Mouse (Mus musculus): ENCODE measurements around the gene Grm7. TPM values are rescaled to one million over a fixed set of nuclear protein-coding genes. Genes with fewer than 3 reads are reported as not detected.
A peak's percentile ranks its signal among the peaks of the same experiment; 100 is the strongest.

Gene Grm7
- total RNA-seq, 2 experiments from 2014 or later = 79.5 to 85.8 TPM

DNA sequence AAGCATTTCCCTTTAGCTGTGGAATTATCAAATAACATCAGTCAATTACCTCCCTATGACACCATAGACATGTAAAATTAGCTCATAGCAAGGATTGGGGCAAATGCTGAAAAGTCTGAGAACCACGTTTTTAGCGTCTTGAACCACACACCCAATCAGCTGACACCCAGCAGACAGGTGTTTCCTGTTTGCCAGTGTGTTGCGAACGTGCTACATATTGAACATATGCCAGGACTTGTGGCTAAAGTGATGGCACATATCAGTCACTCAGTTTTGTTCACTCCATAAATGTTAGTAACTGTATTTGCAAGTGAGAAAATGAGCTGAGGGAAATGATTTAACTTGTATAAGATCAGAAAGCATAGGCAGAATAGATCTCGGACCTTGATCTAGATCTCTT, 162.1 kb downstream of the Grm7 start:
- DNase-seq (ENCODE audit: low spot score in 2 of 2) = no peak
- intact Hi-C loops (cut with DNase I) = no loop called here

GRCm38 (mm10) chr6:110812214-110812613, 166.8 kb downstream of the Grm7 start:
- DNase-seq (ENCODE audit: low spot score in 2 of 2) = no peak
- intact Hi-C loops (cut with DNase I) = no loop called here

DNA sequence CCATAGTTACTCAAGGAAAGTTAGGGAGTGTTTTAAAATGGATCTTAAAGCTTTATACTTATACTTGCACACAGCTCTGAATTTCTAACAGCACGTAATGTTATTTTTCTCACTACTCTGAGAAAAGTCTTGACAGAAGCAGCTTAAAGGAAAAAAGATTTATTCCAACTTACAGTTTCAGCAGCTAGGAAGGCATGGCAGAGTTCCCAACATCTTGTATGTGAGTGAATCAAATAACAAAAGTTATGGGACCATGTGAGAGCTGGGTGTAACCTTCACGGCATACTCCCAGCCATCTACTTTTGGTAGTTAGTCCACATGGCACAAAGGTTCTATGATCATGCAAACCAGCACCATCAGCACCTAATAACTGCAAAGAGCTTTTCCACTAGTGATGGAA, 172.9 kb downstream of the Grm7 start:
- peak; percentile 16 to 67 for DNase-seq (ENCODE audit: low spot score in 2 of 2)
- intact Hi-C loops (cut with DNase I) = no loop called here

DNA sequence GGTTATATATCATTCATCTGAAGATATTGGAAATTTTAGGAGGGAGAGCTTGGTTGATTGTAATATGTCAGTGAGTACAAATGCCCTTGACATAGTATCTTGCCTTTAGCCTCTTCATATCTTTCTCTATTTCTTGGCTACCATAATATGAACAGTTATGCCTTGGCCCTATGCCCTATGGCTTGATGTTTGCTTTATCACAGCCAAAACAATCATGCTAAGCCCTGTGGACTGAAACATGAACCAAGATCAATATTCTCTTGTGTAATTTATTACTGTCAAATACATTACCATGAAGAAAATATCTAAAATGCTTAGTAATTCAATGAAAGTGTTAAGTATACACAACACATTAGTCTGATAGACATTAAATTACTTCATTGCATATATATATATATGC, 222.9 kb downstream of the Grm7 start:
- no peak for DNase-seq (ENCODE audit: low spot score in 2 of 2)
- intact Hi-C loops (cut with DNase I) = no loop called here

DNA sequence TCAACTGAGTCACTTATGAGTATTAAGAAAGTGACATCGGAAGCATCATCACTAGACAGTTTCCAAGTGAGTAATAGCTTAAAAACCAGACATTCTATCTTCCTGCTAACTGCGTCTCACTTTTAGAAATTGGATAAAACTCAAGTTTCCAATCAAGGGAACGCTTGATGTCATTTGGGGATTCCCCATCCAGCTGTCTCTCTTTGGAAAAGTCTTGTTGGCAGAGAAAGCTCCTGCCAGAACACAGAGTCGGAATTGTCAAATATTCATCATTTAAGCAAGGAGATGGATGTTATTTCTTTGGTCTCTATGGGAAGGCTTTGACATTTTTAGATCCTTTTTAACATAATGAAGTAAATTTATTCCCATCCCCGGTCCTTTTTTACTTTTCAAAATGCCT, 336.6 kb downstream of the Grm7 start:
- peak in 1 of 2 experiments; percentile 63 for DNase-seq (ENCODE audit: low spot score in 2 of 2)
- intact Hi-C loops (cut with DNase I) = no loop called here

DNA sequence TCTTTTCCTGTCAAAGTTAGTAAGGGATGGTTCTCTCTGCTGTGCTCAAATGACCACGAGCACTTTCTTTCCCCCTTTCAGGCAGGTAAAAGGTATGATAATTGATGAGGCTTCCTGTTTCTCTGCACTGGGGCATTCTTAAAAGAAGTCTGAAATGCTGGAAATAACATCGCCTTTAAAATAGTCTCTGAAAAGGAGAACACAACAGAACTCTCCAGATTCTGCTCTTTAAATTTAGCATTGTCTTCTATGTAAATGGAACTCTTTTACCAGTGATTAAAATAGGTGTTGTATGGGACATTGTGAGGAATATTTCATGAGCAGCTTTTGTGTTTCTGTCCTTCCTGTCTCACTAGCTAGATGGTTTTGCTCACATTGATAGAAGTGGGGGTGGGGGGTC, 393.7 kb downstream of the Grm7 start:
- intact Hi-C loops (cut with DNase I) = no loop called here
- no peak for DNase-seq (ENCODE audit: low spot score in 2 of 2)

- no peak for DNase-seq (ENCODE audit: low spot score in 2 of 2)
- intact Hi-C loops (cut with DNase I) = no loop called here
Observed at GRCm38 (mm10) chr6:111045896-111046295, 400.5 kb downstream of the Grm7 start.

- intact Hi-C loops (cut with DNase I) = no loop called here
- no peak for DNase-seq (ENCODE audit: low spot score in 2 of 2)
Observed at GRCm38 (mm10) chr6:111049247-111049646, 403.9 kb downstream of the Grm7 start.

- peak; percentile 55 to 66 for DNase-seq (ENCODE audit: low spot score in 2 of 2)
- intact Hi-C loops (cut with DNase I) = no loop called here
Observed at GRCm38 (mm10) chr6:111054001-111054975, 408.9 kb downstream of the Grm7 start.

- intact Hi-C loops (cut with DNase I) = no loop called here
Observed at GRCm38 (mm10) chr6:111057798-111058197, 412.4 kb downstream of the Grm7 start.

DNA sequence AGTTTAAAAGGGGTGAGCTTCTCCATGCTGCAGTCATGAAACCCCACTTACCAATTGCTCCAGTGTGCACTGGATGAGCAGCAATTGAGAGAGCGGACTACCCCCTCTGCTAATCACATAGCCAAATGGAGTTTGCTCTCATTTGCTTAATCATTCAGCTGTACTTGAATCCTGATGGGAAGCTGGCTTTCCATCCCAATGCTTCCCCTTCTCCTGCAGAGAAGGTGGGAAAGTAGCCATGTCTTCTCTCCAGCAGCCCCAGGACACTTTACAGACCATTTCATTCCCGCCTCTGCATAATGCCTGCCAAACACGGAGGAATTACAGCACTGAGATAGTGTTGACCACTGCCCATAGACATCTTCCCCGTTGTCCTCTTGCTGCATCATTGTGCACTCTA, 414.6 kb downstream of the Grm7 start:
- intact Hi-C loops (cut with DNase I) = no loop called here
- DNase-seq (ENCODE audit: low spot score in 2 of 2) = no peak

More at GRCm38 (mm10) chr6:111057798-111058197, 412.4 kb downstream of the Grm7 start:
- DNase-seq (ENCODE audit: low spot score in 2 of 2) = no peak

GRCm38 (mm10) chr6:111084569-111084968, 439.2 kb downstream of the Grm7 start:
- intact Hi-C loops (cut with DNase I) = no loop called here
- DNase-seq (ENCODE audit: low spot score in 2 of 2) = peak in 1 of 2 experiments; percentile 61

DNA sequence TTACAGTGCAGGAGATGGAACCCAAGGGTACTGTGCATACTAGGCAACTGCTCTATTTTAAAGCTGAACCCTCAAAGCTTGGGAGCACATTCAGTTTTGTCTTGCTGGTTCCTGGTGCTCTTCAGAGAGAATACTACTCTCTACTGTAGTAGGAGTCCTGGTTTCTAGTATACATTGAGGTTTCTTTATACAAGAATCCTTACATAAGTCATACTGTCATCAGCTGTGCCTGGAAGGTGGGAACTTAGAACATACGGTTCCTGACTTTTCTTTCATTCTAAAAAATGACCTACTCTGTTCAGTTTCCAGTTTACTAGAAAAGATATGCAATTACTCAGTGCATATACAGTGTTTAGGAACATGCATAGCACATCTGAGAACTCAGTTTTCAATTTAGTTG, 449.4 kb downstream of the Grm7 start:
- peak in 1 of 2 experiments; percentile 38 for DNase-seq (ENCODE audit: low spot score in 2 of 2)
- intact Hi-C loops (cut with DNase I) = no loop called here

DNA sequence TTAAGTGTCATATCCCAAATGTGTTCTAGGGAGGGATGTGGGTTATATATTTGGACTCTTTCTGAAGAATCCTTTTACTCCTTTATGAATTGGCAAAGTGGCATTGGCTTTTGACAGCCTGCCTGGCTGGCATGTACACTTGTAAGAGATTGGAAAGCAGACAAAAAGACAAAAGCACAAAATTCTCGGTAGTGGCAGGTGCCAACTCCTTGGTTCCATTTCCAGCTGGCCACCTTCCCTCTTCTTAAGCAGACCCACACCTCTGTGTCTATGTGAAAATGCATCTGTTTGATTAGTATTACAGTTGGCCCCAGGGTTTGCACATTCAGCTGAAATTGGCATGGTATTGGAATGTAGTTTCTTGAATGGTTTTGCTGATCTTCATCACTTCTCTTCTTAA, 460.1 kb downstream of the Grm7 start:
- intact Hi-C loops (cut with DNase I) = no loop called here
- DNase-seq (ENCODE audit: low spot score in 2 of 2) = peak in 1 of 2 experiments; percentile 23

DNA sequence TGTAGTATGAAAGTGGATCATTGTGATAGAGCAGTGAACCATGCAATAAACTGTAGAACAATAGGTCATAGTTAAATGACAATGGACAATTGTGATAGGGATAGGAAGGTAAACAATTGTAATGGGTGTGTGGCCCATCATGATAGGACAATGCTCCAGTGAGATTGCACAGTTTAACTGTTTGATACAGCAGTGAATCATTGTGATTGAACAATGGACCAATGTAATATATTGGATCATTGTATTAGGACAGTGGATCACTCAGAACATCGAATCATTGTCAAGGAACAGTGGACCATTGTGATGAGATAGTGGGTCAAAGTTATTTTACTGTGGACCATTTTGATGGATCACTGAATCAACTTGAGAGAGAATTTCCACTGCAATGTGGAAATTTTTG, 515.7 kb downstream of the Grm7 start:
- no peak for DNase-seq (ENCODE audit: low spot score in 2 of 2)
- intact Hi-C loops (cut with DNase I) = no loop called here

DNA sequence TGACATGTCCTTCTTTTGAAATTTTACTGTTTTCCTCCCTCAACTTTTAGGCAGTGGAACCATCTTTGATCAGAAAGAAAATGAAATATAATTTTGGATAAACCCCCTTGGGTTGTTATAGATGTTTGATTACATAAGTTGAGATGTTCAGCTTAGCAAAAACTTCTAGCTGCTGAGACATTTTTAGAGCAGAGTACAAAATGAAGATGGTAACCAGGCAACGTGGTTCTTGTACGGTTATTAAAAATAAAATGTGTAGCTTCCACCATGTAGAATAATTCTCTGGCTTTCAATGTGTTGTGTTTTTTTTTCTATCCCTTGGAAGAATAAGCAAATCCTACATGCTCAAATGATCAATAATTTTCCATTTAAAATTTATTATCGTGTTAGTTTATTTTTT, 550.0 kb downstream of the Grm7 start:
- DNase-seq (ENCODE audit: low spot score in 2 of 2) = peak in 1 of 2 experiments; percentile 70
- intact Hi-C loops (cut with DNase I) = no loop called here

GRCm38 (mm10) chr6:111221083-111221729, 575.8 kb downstream of the Grm7 start:
- DNase-seq (ENCODE audit: low spot score in 2 of 2) = no peak
- intact Hi-C loops (cut with DNase I) = no loop called here

GRCm38 (mm10) chr6:111255215-111255614, 609.8 kb downstream of the Grm7 start:
- intact Hi-C loops (cut with DNase I) = no loop called here
- DNase-seq (ENCODE audit: low spot score in 2 of 2) = no peak

DNA sequence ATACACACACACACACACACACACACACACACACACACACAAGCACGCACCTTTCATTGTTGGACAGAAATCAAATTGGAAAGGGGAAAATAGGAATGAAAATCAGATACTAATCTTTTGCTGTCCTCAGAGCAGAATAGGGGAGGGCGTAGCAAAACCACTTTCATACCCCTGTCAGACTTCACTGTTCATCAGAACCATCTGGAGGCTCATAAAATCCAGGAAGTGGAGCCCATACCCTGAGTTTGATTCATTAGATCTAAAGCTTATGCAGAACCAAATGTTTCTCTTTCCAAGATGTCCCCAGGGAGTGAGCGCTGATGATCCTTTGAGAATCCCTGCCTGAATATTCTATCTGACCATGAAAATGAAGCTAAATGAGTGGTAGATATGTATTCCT, 611.6 kb downstream of the Grm7 start:
- DNase-seq (ENCODE audit: low spot score in 2 of 2) = no peak
- intact Hi-C loops (cut with DNase I) = no loop called here

GRCm38 (mm10) chr6:111258256-111258655, 612.9 kb downstream of the Grm7 start:
- intact Hi-C loops (cut with DNase I) = no loop called here
- DNase-seq (ENCODE audit: low spot score in 2 of 2) = no peak

GRCm38 (mm10) chr6:111261181-111261580, 615.8 kb downstream of the Grm7 start:
- intact Hi-C loops (cut with DNase I) = no loop called here
- DNase-seq (ENCODE audit: low spot score in 2 of 2) = no peak

Measured in left cerebral cortex, postnatal 25 days (tissue).